Mouse (Mus musculus): ENCODE data around the gene Prpf31. TPM values are rescaled to one million over a fixed set of nuclear protein-coding genes. Genes with fewer than 3 reads are reported as not detected.

Prpf31 gene
- total RNA-seq, 2 experiments from 2014 or later: 21.3 to 21.8 TPM

DNA sequence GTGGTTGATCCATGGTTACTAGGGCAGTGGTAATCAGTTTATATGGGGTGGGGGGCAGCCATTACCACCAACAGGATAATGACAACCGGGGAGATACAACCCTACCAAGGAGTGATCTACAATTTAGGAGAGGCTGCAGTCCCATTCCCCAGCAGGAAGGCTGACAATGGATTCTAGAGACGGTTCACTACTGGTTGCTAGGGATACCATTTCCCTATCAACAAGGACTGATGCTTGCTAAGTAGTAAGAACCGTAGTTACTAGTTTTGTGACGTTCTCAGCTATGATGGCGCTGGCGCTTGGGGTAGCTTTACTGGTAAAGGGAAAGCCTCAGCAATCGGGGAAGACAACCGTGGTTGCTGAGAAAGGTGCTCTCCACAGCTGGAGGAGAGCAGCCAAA, 54.9 kb downstream of the Prpf31 start:
- DNase-seq: no peak

- DNase-seq: no peak
Measured at GRCm38 (mm10) chr7:3685400-3686187, 55.8 kb downstream of the Prpf31 start.

GRCm38 (mm10) chr7:3691919-3692318, 62.1 kb downstream of the Prpf31 start:
- no peak for DNase-seq

Small RNA genes within 50 kb of the gene (microRNA-seq; reads per million reads assigned to microRNA genes)
- 0 reads per million in 2 experiments for gene Gm25100 (ENCODE audit: borderline replicate concordance in 2 of 2)
- gene Mir3572 (ENCODE audit: borderline replicate concordance in 2 of 2): 0.79 to 2.9 reads per million in 2 experiments

Other genes with a start within 250 kb of the Prpf31 start
- gene Cacng8, start 239.3 kb upstream of the Prpf31 start, total RNA-seq (2021): not detected
- gene Cacng6, start 205.8 kb upstream of the Prpf31 start, total RNA-seq (2021): 100 to 1,000 TPM in 1 of 2 experiments, 10 to 100 TPM in 1; 99.3 to 101 TPM
- not detected for gene Tarm1, start 127.4 kb upstream of the Prpf31 start, total RNA-seq (2021)
- under 1 TPM; 0.15 to 0.56 TPM for gene Oscar, start 13.8 kb upstream of the Prpf31 start, total RNA-seq (2021)
- gene Ndufa3, start 12.6 kb upstream of the Prpf31 start, total RNA-seq (2021): 100 to 1,000 TPM; 951 to 953 TPM
- 10 to 100 TPM; 12.8 to 13.6 TPM for gene Tfpt, start 56 bp upstream of the Prpf31 start, total RNA-seq (2021)
- 10 to 100 TPM; 17.1 to 17.4 TPM for gene Cnot3, start 15.3 kb downstream of the Prpf31 start, total RNA-seq (2021)
- 1 to 10 TPM; 4.2 to 4.3 TPM for gene Leng1, start 35.9 kb downstream of the Prpf31 start, total RNA-seq (2021)
- under 1 TPM; 0.70 to 0.87 TPM for gene Tmc4, start 47.6 kb downstream of the Prpf31 start, total RNA-seq (2021)
- gene Tsen34, start 62.9 kb downstream of the Prpf31 start, total RNA-seq (2021): 10 to 100 TPM; 28.2 to 28.4 TPM
- 10 to 100 TPM in 1 of 2 experiments, 1 to 10 TPM in 1; 8.1 to 11.2 TPM for gene Mboat7, start 63.5 kb downstream of the Prpf31 start, total RNA-seq (2021)
- 100 to 1,000 TPM; 374 to 415 TPM for gene Rps9, start 74.0 kb downstream of the Prpf31 start, total RNA-seq (2021)
- gene Pirb, start 90.4 kb downstream of the Prpf31 start, total RNA-seq (2021): 1 to 10 TPM in 1 of 2 experiments, under 1 TPM in 1; 0.67 to 1.0 TPM
- under 1 TPM in 1 of 2 experiments, not detected in 1; 0.18 TPM for gene Gm15448, start 195.7 kb downstream of the Prpf31 start, total RNA-seq (2021)
- under 1 TPM in 1 of 2 experiments, not detected in 1; 0.13 TPM for gene Pira2, start 215.1 kb downstream of the Prpf31 start, total RNA-seq (2021)

Measured in gastrocnemius, postnatal 25 days (tissue).